Mouse (Mus musculus): ENCODE results near the gene Ntm. TPM values are rescaled to one million over a fixed set of nuclear protein-coding genes. Genes with fewer than 3 reads are reported as not detected.

Ntm gene
- polyA plus RNA-seq, 1 experiment from 2014 or later = 22.6 TPM

DNA sequence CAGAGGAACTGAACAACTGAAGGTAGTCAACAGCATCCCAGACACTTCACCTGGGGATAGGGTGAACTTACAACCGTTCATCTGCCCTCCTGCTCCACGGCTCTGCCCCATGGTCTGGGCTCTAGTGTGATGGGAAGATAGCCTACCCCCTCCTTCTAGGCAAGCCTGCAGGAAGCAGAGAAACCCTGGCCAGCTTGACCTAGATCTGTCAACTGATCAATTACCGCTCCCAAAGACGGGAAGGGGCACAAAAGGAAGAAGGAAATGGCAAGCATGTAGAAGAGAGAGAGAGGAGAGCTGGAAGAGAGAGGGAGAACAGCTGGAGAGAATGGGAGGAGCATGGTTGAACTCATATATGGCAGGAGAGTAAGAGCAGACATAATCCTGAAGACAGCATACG, 6.0 kb downstream of the Ntm start:
- H3K9me3 ChIP-seq (ENCODE audit: control insufficient read depth, low read length) = no peaks in the 10 kb centered on the region
- H3K27me3 ChIP-seq (ENCODE audit: control insufficient read depth, insufficient read depth, low read length) = peaks cover 8% of the 10 kb centered on the region; the same call in 1 of the 2 replicates
- no peak for DNase-seq (ENCODE audit: low spot score)
- no peak overlapping the region for H3K9ac ChIP-seq (ENCODE audit: low read length)
- H3K27ac ChIP-seq (ENCODE audit: low read depth, low read length) = no peak overlapping the region
- no peak overlapping the region for H3K4me2 ChIP-seq (ENCODE audit: low read depth)
- WGBS = 80% methylated on average over 5 of the region's 5 CpGs
- no peaks in the 10 kb centered on the region for H3K4me1 ChIP-seq (ENCODE audit: control insufficient read depth, insufficient read depth, low read length)
- H3K4me3 ChIP-seq (ENCODE audit: low read depth, low read length) = no peak overlapping the region
- ATAC-seq (ENCODE audit: insufficient read depth, low FRiP score, low TSS enrichment) = no peak
- H3K36me3 ChIP-seq (ENCODE audit: control insufficient read depth, insufficient read depth, low read length) = no peaks in the 10 kb centered on the region

GRCm38 (mm10) chr9:29954031-29954430, 8.9 kb downstream of the Ntm start:
- no peak overlapping the region for H3K27ac ChIP-seq (ENCODE audit: low read depth, low read length)
- ATAC-seq (ENCODE audit: insufficient read depth, low FRiP score, low TSS enrichment) (no peak), DNase-seq (ENCODE audit: low spot score) (no peak)
- WGBS = 62% methylated on average over 6 of the region's 6 CpGs
- no peaks in the 10 kb centered on the region for H3K27me3 ChIP-seq (ENCODE audit: control insufficient read depth, insufficient read depth, low read length)
- no peaks in the 10 kb centered on the region for H3K4me1 ChIP-seq (ENCODE audit: control insufficient read depth, insufficient read depth, low read length)
- H3K4me2 ChIP-seq (ENCODE audit: low read depth) = no peak overlapping the region
- H3K4me3 ChIP-seq (ENCODE audit: low read depth, low read length) = no peak overlapping the region
- no peak overlapping the region for H3K9ac ChIP-seq (ENCODE audit: low read length)
- no peaks in the 10 kb centered on the region for H3K9me3 ChIP-seq (ENCODE audit: control insufficient read depth, low read length)
- H3K36me3 ChIP-seq (ENCODE audit: control insufficient read depth, insufficient read depth, low read length) = no peaks in the 10 kb centered on the region

DNA sequence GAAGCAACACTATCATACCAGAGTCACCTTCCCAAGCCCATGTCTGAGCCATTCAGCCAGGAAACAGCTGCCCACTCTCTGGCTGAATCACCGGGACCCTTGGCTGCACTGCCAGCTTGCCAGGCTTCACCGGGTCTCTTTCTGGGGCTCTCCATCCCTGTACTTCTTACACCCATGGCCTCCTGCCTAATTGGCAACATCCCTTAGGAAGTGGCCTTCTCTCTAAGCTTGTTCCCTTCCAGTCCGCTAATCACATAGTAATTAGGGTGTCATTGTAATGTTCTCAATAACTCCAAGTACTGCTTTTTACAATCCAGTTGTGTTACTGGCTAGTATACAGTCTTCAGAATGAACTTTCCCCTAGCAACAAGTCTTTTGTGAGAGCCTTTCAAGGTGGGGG, 13.9 kb downstream of the Ntm start:
- no peaks in the 10 kb centered on the region for H3K9me3 ChIP-seq (ENCODE audit: control insufficient read depth, low read length)
- DNase-seq (ENCODE audit: low spot score) (no peak), ATAC-seq (ENCODE audit: insufficient read depth, low FRiP score, low TSS enrichment) (no peak)
- H3K36me3 ChIP-seq (ENCODE audit: control insufficient read depth, insufficient read depth, low read length) = no peaks in the 10 kb centered on the region
- no peak overlapping the region for H3K4me3 ChIP-seq (ENCODE audit: low read depth, low read length)
- no peaks in the 10 kb centered on the region for H3K27me3 ChIP-seq (ENCODE audit: control insufficient read depth, insufficient read depth, low read length)
- WGBS = 79% methylated on average over 3 of the region's 3 CpGs
- no peak overlapping the region for H3K4me2 ChIP-seq (ENCODE audit: low read depth)
- H3K4me1 ChIP-seq (ENCODE audit: control insufficient read depth, insufficient read depth, low read length) = no peaks in the 10 kb centered on the region
- H3K9ac ChIP-seq (ENCODE audit: low read length) = no peak overlapping the region
- H3K27ac ChIP-seq (ENCODE audit: low read depth, low read length) = no peak overlapping the region

DNA sequence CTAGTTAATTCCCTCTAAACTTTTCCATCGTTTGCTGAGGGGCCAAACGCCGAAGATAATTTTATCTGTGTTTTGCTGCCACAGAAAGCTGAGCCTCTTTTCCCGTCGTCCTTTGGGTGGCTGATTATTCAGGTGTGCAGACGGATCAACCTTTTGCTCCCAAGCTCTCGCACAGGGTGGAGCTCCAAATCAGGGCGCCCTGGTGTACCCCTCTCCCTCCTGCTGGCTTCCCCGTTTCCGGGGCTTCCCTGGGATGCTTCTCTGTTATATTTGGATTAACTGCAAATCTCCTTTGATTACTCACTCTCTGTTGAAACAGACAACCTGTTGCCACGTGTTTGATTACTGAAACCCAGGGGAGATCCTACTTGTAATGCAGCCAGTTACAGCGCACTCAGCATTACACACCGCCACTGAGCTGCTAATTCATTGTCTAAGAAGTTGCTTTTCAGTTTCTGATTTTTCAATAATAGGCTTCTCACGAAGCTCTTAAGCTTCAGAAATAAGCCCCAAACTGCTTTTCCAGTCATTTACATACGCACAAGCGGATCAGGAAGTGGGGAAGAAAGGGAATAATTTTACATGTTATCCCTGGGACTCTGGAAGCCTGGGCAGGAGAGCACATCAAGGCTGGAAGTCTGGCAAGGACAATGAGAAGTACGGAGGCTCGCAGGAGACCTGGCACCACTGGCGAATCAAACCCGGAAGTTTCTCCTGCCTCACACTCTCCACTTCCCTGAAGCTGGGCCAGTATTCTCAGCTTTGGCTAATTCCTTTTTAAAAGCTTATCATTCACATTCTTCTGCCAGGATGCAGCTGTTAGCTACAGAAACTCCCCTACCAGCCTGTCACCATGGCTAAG, 19.5 kb downstream of the Ntm start:
- H3K27me3 ChIP-seq (ENCODE audit: control insufficient read depth, insufficient read depth, low read length) = no peaks in the 10 kb centered on the region
- no peaks in the 10 kb centered on the region for H3K4me1 ChIP-seq (ENCODE audit: control insufficient read depth, insufficient read depth, low read length)
- ATAC-seq (ENCODE audit: insufficient read depth, low FRiP score, low TSS enrichment) = no peak
- no peak for DNase-seq (ENCODE audit: low spot score)
- H3K4me2 ChIP-seq (ENCODE audit: low read depth) = no peak overlapping the region
- no peak overlapping the region for H3K27ac ChIP-seq (ENCODE audit: low read depth, low read length)
- H3K9me3 ChIP-seq (ENCODE audit: control insufficient read depth, low read length) = no peaks in the 10 kb centered on the region
- H3K4me3 ChIP-seq (ENCODE audit: low read depth, low read length) = no peak overlapping the region
- WGBS = 38% methylated on average over 20 of the region's 20 CpGs
- H3K9ac ChIP-seq (ENCODE audit: low read length) = no peak overlapping the region
- H3K36me3 ChIP-seq (ENCODE audit: control insufficient read depth, insufficient read depth, low read length) = no peaks in the 10 kb centered on the region

- ATAC-seq (ENCODE audit: insufficient read depth, low FRiP score, low TSS enrichment) (no peak), DNase-seq (ENCODE audit: low spot score) (no peak)
- Histone ChIP-seq H3K36me3 (ENCODE audit: control insufficient read depth, insufficient read depth, low read length) (no peaks in the 10 kb centered on the region), H3K4me3 (ENCODE audit: low read depth, low read length) (no peak overlapping the region), H3K4me2 (ENCODE audit: low read depth) (no peak overlapping the region), H3K4me1 (ENCODE audit: control insufficient read depth, insufficient read depth, low read length) (no peaks in the 10 kb centered on the region), H3K27me3 (ENCODE audit: control insufficient read depth, insufficient read depth, low read length) (no peaks in the 10 kb centered on the region), H3K9ac (ENCODE audit: low read length) (no peak overlapping the region), H3K9me3 (ENCODE audit: control insufficient read depth, low read length) (no peaks in the 10 kb centered on the region), H3K27ac (ENCODE audit: low read depth, low read length) (no peak overlapping the region)
- 64% methylated on average over 11 of the region's 11 CpGs for WGBS
Measured at GRCm38 (mm10) chr9:29942183-29942952, 20.6 kb downstream of the Ntm start.

DNA sequence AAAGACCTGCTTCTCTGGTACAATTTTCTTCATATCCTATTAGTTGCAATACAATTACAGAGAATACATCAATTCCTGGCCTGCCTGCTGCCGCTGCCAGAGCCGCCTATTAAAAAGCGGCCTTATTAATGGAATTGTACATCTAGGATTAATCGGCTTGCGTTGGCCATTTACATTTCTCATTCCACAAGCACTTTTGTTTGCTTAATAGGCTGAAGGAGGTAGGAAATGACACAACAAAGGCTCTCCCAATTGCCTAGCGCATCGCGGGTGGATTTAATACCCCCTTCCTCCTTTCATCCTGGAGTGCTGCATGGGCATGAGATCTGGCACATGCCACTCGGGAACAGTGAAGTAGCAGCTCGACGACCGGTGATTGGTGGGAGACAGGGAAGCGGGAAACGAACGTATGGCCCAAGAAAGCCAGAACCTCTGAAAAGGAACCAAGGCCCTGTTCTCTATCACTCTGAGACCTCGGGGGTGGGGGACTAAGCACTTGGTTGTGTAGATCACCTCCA, 23.4 kb downstream of the Ntm start:
- Histone ChIP-seq H3K36me3 (ENCODE audit: control insufficient read depth, insufficient read depth, low read length) (no peaks in the 10 kb centered on the region), H3K27me3 (ENCODE audit: control insufficient read depth, insufficient read depth, low read length) (no peaks in the 10 kb centered on the region), H3K4me1 (ENCODE audit: control insufficient read depth, insufficient read depth, low read length) (no peaks in the 10 kb centered on the region), H3K4me2 (ENCODE audit: low read depth) (no peak overlapping the region), H3K9ac (ENCODE audit: low read length) (no peak overlapping the region), H3K27ac (ENCODE audit: low read depth, low read length) (no peak overlapping the region), H3K4me3 (ENCODE audit: low read depth, low read length) (no peak overlapping the region), H3K9me3 (ENCODE audit: control insufficient read depth, low read length) (no peaks in the 10 kb centered on the region)
- 86% methylated on average over 16 of the region's 16 CpGs for WGBS
- ATAC-seq (ENCODE audit: insufficient read depth, low FRiP score, low TSS enrichment) (no peak), DNase-seq (ENCODE audit: low spot score) (no peak)

GRCm38 (mm10) chr9:29928796-29929195, 34.1 kb downstream of the Ntm start:
- Histone ChIP-seq H3K9me3 (ENCODE audit: control insufficient read depth, low read length) (no peaks in the 10 kb centered on the region), H3K27ac (ENCODE audit: low read depth, low read length) (no peak overlapping the region), H3K36me3 (ENCODE audit: control insufficient read depth, insufficient read depth, low read length) (no peaks in the 10 kb centered on the region), H3K4me1 (ENCODE audit: control insufficient read depth, insufficient read depth, low read length) (no peaks in the 10 kb centered on the region), H3K4me2 (ENCODE audit: low read depth) (no peak overlapping the region), H3K4me3 (ENCODE audit: low read depth, low read length) (no peak overlapping the region), H3K27me3 (ENCODE audit: control insufficient read depth, insufficient read depth, low read length) (no peaks in the 10 kb centered on the region), H3K9ac (ENCODE audit: low read length) (no peak overlapping the region)
- ATAC-seq (ENCODE audit: insufficient read depth, low FRiP score, low TSS enrichment) (no peak), DNase-seq (ENCODE audit: low spot score) (no peak)
- WGBS = 91% methylated on average over 4 of the region's 4 CpGs

- H3K27me3 ChIP-seq (ENCODE audit: control insufficient read depth, insufficient read depth, low read length) = no peaks in the 10 kb centered on the region
- whole genome bisulfite sequencing = 81% methylated on average over 3 of the region's 3 CpGs
- no peak overlapping the region for H3K9ac ChIP-seq (ENCODE audit: low read length)
- H3K27ac ChIP-seq (ENCODE audit: low read depth, low read length) = no peak overlapping the region
- no peak for DNase-seq (ENCODE audit: low spot score)
- H3K4me3 ChIP-seq (ENCODE audit: low read depth, low read length) = no peak overlapping the region
- ATAC-seq (ENCODE audit: insufficient read depth, low FRiP score, low TSS enrichment) = no peak
- H3K4me1 ChIP-seq (ENCODE audit: control insufficient read depth, insufficient read depth, low read length) = no peaks in the 10 kb centered on the region
- no peaks in the 10 kb centered on the region for H3K9me3 ChIP-seq (ENCODE audit: control insufficient read depth, low read length)
- H3K36me3 ChIP-seq (ENCODE audit: control insufficient read depth, insufficient read depth, low read length) = no peaks in the 10 kb centered on the region
- H3K4me2 ChIP-seq (ENCODE audit: low read depth) = no peak overlapping the region
Measured at GRCm38 (mm10) chr9:29925382-29925781, 37.6 kb downstream of the Ntm start.
